In genomic region chr6:143464907-143465537, GRCm38 (mm10) we compare ENCODE assay signal across 10 mouse cellular contexts.
DNase-seq lines count a peak whose midpoint lies in the region; ATAC-seq and TF ChIP-seq lines count a peak whose summit lies in the region.
"Had no signal": no experiment of that assay in that cellular context is flagged by ENCODE, and none has a peak within 500 bp of the region (broad histone marks: within the 10 kb centered on the region; RNA-seq: fewer than 3 reads in every experiment).

No protein-coding gene starts in this region.

- 79% methylated on average over 12 of the region's 12 CpGs for WGBS in hindbrain, postnatal 0 days
- WGBS in hindbrain, embryonic 13.5 days, result 78% methylated on average over 12 of the region's 12 CpGs
- WGBS in lung, adult 2 months, result 72% methylated on average over 12 of the region's 12 CpGs
- WGBS in forebrain, embryonic 15.5 days, result 73% methylated on average over 12 of the region's 12 CpGs
- WGBS in midbrain, embryonic 14.5 days, result 80% methylated on average over 12 of the region's 12 CpGs

- no peak for ATAC-seq in hindbrain, postnatal 0 days
- ATAC-seq in hindbrain, embryonic 13.5 days (ENCODE audit: low FRiP score), result no peak
- no peak for ATAC-seq in forebrain, embryonic 15.5 days (replicated peaks)
- no peak for ATAC-seq in midbrain, embryonic 14.5 days (ENCODE audit: low FRiP score, low TSS enrichment)

- peak; percentile 49 for TF ChIP-seq CTCF in hindbrain, postnatal 0 days (IDR thresholded peaks at IDR 0.05; ENCODE audit: low read depth)
- TF ChIP-seq CTCF in lung, adult 2 months (IDR thresholded peaks at IDR 0.05; ENCODE audit: insufficient read depth, low read length), result peak; percentile 83

- H3K27ac ChIP-seq in hindbrain, postnatal 0 days, result no peak overlapping the region
- H3K27ac ChIP-seq in hindbrain, embryonic 13.5 days, result no peak overlapping the region
- H3K27ac ChIP-seq in forebrain, embryonic 15.5 days (replicated peaks), result no peak overlapping the region
- H3K27ac ChIP-seq in midbrain, embryonic 14.5 days (replicated peaks; ENCODE audit: low read depth, low read length), result no peak overlapping the region
- H3K27ac ChIP-seq: hindbrain, embryonic 15.5 days had no signal

- DNase-seq in hindbrain, postnatal 0 days (ENCODE audit: low spot score), result no peak
- DNase-seq in urinary bladder, postnatal 25 days (ENCODE audit: low spot score), result peak; percentile 6
- DNase-seq in urinary bladder, postnatal 4 days (ENCODE audit: low spot score in 2 of 2), result no peak
- no peak for DNase-seq in lung, adult 2 months
- DNase-seq in frontal cortex, postnatal 36 days (ENCODE audit: low spot score in 2 of 2), result no peak
- DNase-seq in midbrain, embryonic 14.5 days, result no peak
- DNase-seq: thymus, postnatal 36 days had no signal

- no peaks in the 10 kb centered on the region for H3K9me3 ChIP-seq in hindbrain, postnatal 0 days (ENCODE audit: low read length)
- H3K9me3 ChIP-seq in hindbrain, embryonic 13.5 days, result no peaks in the 10 kb centered on the region
- no peaks in the 10 kb centered on the region for H3K9me3 ChIP-seq in forebrain, embryonic 15.5 days
- no peaks in the 10 kb centered on the region for H3K9me3 ChIP-seq in midbrain, embryonic 14.5 days (ENCODE audit: control insufficient read depth, low read length)
- H3K9me3 ChIP-seq: hindbrain, embryonic 15.5 days had no signal

- H3K9ac ChIP-seq in hindbrain, postnatal 0 days (replicated peaks; ENCODE audit: low read length), result no peak overlapping the region
- H3K9ac ChIP-seq in hindbrain, embryonic 13.5 days, result no peak overlapping the region
- H3K9ac ChIP-seq in forebrain, embryonic 15.5 days (replicated peaks), result no peak overlapping the region
- no peak overlapping the region for H3K9ac ChIP-seq in midbrain, embryonic 14.5 days (replicated peaks; ENCODE audit: low read length)
- H3K9ac ChIP-seq: hindbrain, embryonic 15.5 days had no signal

- no peaks in the 10 kb centered on the region for H3K27me3 ChIP-seq in hindbrain, postnatal 0 days (ENCODE audit: insufficient read depth, low read length)
- H3K27me3 ChIP-seq in hindbrain, embryonic 13.5 days, result no peaks in the 10 kb centered on the region
- H3K27me3 ChIP-seq in forebrain, embryonic 15.5 days, result no peaks in the 10 kb centered on the region
- H3K27me3 ChIP-seq in midbrain, embryonic 14.5 days (ENCODE audit: control insufficient read depth, insufficient read depth, low read length), result no peaks in the 10 kb centered on the region
- H3K27me3 ChIP-seq: hindbrain, embryonic 15.5 days had no signal

- no peak overlapping the region for H3K4me3 ChIP-seq in hindbrain, postnatal 0 days (ENCODE audit: low read length)
- H3K4me3 ChIP-seq in hindbrain, embryonic 13.5 days, result no peak overlapping the region
- no peak overlapping the region for H3K4me3 ChIP-seq in lung, adult 2 months (replicated peaks; ENCODE audit: extremely low read depth, low read depth, low read length)
- no peak overlapping the region for H3K4me3 ChIP-seq in forebrain, embryonic 15.5 days
- H3K4me3 ChIP-seq in midbrain, embryonic 14.5 days (replicated peaks; ENCODE audit: low read depth, low read length), result no peak overlapping the region
- H3K4me3 ChIP-seq: hindbrain, embryonic 15.5 days had no signal

- H3K36me3 ChIP-seq in hindbrain, postnatal 0 days (ENCODE audit: insufficient read depth, low read length), result no peaks in the 10 kb centered on the region
- no peaks in the 10 kb centered on the region for H3K36me3 ChIP-seq in hindbrain, embryonic 13.5 days
- H3K36me3 ChIP-seq in forebrain, embryonic 15.5 days, result no peaks in the 10 kb centered on the region
- H3K36me3 ChIP-seq in midbrain, embryonic 14.5 days (ENCODE audit: control insufficient read depth, insufficient read depth, low read length), result no peaks in the 10 kb centered on the region
- H3K36me3 ChIP-seq: hindbrain, embryonic 15.5 days had no signal

- no peak overlapping the region for H3K4me2 ChIP-seq in hindbrain, postnatal 0 days (ENCODE audit: low read depth, low read length)
- H3K4me2 ChIP-seq in hindbrain, embryonic 13.5 days, result no peak overlapping the region
- no peak overlapping the region for H3K4me2 ChIP-seq in forebrain, embryonic 15.5 days (replicated peaks)
- H3K4me2 ChIP-seq in midbrain, embryonic 14.5 days (ENCODE audit: low read length), result no peak overlapping the region
- H3K4me2 ChIP-seq: hindbrain, embryonic 15.5 days had no signal

- H3K4me1 ChIP-seq in hindbrain, postnatal 0 days (ENCODE audit: insufficient read depth, low read length), result no peaks in the 10 kb centered on the region
- H3K4me1 ChIP-seq in hindbrain, embryonic 13.5 days (replicated peaks), result no peaks in the 10 kb centered on the region
- no peaks in the 10 kb centered on the region for H3K4me1 ChIP-seq in lung, adult 2 months (ENCODE audit: control insufficient read depth, insufficient read depth, low read length)
- H3K4me1 ChIP-seq in forebrain, embryonic 15.5 days, result no peaks in the 10 kb centered on the region
- H3K4me1 ChIP-seq in midbrain, embryonic 14.5 days (ENCODE audit: control insufficient read depth, insufficient read depth, low read length), result no peaks in the 10 kb centered on the region
- H3K4me1 ChIP-seq: hindbrain, embryonic 15.5 days had no signal

- TF ChIP-seq POLR2A in lung, adult 2 months (IDR thresholded peaks at IDR 0.05; ENCODE audit: borderline replicate concordance, extremely low read depth, low read depth, low read length), result no peak
